Mouse (Mus musculus) adrenal gland, adult 18-20 months (tissue): ENCODE results near the gene Slc25a51. TPM values are rescaled to one million over a fixed set of nuclear protein-coding genes. Genes with fewer than 3 reads are reported as not detected.

Experiments used
- DNase-seq, 2 experiments: peaks; one replicate each; pipeline ENCODE4 v3.0.0; 2021 to 2022; ENCODE audit warnings: low spot score in 2 of 2
- total RNA-seq, 2 experiments: library from RNA; stranded (reverse); gene quantifications; 1 replicate in 1 of 2; 2 replicates in 1 of 2; pipeline ENCODE4 v1.2.3; 2021

The Slc25a51 gene
- total RNA-seq, 2 experiments from 2014 or later, result 326 to 423 TPM

DNA sequence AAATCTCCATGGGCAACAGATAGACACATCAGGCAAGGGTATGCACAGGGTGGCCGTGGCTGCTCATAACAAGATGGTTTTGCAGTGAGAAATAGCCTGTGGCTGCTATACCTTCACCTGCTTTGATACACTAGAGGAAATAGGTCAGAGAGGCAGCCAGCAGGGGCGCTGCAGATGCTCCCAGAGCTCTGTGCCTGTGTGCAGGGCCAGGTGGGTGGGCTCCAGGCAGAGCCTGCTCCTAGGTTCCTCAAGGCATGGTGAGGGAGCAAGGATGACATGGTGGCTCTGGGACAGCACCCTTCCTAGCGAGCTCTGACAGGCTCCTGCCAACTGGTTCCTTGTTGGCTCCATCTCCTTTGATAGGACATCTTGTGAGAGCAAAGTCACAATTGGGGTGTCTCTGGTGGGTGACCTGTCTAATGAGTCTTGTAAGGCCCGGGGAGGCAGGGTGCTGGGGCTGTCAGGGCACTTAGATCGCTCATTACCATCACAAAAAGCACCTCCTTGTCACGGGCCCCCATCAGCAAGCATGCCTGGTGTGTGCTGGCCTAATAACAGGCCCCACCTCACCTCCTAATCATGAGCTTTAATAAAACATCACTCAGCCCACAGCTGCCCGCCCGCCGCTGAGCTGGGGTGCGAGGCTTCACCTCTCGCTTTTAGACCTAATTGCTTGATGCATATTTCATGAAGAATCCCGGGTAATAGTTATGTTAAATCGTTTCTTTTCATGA, 18.3 kb upstream of the Slc25a51 start:
- DNase-seq, result no peak

DNA sequence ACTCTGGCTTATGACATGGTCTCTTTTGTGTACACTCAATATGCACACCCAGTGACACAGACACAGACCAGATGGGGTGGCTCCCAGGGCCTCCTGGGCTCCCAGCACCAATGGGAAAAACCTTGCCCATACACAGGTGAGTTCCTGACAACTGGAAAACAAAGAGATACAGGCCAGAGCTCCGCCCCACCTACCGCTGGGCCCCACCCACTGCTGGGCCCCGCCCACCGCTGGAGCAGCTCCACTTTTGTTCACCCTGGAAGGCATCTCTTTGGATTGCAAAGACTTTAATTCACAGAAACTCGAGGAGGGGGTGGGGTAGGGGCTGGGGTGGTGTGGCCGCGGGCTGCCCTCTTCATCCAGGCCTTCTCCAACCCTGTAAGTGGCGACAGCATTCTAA, 14.8 kb upstream of the Slc25a51 start:
- DNase-seq, result no peak

DNA sequence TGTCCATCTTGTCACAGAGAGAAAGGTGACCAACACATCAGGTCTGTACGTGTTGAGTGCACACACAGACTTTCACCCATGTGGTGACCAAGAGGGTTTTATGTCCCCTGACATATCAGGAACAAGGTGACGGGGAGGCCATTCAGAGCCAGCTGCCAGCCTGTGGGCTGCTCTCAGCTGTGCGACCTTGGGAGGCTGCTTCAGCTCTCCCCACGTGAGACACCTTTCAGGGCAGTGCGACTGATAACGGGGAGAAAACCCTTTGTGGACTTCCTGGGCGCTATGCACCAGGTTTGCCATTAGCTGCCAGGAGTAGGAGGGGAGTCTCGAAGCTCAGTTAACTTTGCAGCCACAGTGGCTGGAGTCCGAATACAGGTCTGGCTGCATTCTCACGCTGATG, 14.1 kb upstream of the Slc25a51 start:
- no peak for DNase-seq

DNA sequence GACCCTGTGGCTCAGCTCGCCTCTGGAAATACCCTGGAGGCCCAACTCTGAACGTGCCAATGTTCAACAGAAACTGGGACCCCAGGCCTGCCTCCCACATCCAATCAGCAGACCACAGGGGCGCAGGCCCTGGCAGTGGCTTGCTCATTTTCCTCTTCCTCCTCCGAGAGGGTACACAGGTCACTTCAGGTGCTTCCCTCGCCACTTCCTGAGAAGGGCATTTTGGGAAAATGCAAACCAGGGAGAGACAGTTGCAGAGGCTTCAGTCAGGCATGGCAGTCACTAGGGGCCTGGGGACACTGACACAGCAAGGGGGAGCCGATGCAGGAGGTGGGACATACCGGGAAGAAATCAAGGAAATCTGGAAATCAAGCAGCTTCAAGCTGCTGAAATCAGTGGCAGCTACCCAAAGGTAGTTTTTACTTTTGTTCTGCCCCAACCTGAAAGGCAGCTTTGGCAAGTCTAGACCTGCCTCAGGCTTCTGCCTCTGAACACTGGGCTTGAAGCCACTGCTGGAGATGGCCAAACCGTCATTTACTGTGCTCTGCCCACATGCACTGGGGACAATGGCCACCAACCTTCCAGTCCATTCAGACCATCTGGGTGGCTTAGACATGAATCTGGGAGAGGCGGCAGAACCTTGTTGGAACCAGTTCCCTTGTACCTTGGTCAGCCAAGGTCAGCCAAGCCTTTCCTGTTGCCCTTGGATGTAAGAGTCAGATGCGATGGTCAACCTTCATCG, 13.1 kb upstream of the Slc25a51 start:
- no peak for DNase-seq

GRCm38 (mm10) chr4:45420733-45421132, 12.2 kb upstream of the Slc25a51 start:
- DNase-seq, result no peak

DNA sequence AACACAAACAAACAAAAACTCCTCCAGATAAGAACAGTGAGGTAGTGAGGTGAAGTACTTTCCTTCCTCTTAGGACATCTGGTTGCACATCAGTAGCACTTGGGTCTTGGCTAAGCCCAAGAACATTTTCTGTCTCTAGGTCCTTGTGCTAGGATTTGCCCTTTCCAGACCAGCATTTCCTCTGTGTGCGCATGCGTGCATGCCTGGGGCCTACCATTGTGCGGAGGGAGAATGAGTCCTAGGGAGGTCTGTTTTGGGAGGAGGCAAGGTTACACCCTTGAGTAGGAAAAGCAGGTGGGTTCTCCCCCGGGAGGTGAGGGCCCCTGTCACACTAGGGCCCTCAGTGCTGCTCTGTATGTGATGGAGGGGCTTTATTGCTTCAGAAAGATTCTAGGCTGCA, 10.5 kb upstream of the Slc25a51 start:
- DNase-seq, result no peak

DNA sequence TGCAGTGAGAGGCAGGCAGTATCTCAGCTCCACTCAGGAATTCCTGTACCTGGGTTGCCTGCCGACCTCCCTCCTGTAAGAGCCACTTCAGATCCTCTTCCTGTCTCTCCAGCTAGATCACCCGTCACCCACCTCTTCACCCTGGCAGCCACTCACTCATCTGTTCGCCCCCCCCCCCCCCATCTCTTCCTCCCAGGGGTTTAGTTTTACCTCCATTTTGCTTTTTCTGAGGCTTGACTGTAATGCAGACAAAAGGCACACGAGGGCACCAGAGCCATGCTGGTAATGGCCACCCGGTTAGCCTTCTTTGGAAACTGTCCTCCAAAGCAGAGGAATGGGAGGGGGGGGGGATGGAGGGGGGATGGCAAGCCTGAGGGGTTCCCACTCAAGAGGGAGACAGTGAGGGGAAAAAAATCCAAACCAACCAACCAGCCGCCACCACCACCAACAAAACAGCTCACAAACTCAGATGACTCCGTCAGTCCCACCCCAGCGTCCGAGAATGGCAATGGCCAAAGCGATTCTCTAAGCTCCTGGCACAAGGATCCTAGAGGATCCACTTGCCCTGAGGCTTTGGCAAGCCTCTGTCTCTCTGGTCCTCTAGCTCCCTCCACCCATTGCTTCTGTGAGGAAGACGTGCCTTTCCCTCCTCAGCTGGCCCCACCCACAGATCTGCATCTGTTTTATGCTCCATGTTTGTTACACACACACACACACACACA, 9.8 kb upstream of the Slc25a51 start:
- DNase-seq, result peak; percentile 41 to 59

DNA sequence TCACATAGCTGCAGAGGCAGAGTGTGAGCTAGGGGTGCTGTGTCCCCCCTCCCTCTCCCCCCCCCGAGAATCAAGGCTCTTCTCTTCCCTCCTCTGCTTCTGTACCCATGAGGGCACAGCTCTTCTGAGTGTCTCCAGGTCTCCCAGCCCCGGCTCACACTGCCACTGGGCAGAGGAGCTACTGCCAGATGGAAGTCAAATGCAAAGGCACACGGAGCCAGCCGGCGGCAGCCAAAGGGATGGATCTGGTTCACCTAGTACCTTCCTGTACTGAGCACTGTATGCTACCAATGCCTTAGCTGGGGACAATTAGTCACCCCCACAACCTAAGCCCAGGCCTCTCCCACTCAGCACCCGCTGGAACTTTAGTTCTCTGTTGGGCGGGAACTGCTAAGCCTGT, 7.7 kb upstream of the Slc25a51 start:
- no peak for DNase-seq

DNA sequence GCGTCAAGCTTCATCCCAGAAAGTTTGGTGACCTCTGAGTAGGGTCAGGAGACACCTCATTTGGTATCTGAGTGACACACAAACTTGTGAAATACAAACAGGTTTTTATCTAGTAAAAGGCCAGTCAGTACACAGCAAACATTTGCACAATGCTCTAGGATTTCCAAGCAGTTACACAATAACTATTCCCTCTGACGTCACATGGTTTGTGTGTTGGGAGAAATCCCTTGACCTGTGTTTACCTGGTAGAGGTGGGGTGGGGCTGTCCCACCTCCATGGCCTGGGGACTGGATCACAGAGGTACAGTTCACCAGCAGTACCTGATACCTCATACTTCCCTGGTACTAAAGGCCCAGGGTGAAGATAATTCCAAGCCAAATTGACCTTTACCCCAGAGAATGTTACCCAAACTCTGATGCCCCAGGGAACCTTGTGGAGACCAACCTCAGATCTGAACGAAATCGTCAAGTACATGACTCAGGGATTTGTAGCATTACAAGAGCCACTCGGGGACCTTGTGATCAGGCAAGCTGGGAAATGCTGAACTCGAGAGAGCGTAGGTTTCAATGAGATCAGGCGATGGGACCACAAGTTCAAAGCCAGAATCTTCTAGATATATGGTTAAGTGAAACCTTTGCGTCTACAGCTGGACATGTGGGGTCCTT, 5.2 kb upstream of the Slc25a51 start:
- DNase-seq, result no peak

- DNase-seq, result no peak
Measured at GRCm38 (mm10) chr4:45412433-45413192, 4.0 kb upstream of the Slc25a51 start.

- no peak for DNase-seq
Measured at GRCm38 (mm10) chr4:45411181-45411790, 2.7 kb upstream of the Slc25a51 start.

GRCm38 (mm10) chr4:45409270-45409669, 704 bp upstream of the Slc25a51 start:
- peak; percentile 64 to 73 for DNase-seq

GRCm38 (mm10) chr4:45407703-45408334, 747 bp downstream of the Slc25a51 start:
- DNase-seq, result no peak

DNA sequence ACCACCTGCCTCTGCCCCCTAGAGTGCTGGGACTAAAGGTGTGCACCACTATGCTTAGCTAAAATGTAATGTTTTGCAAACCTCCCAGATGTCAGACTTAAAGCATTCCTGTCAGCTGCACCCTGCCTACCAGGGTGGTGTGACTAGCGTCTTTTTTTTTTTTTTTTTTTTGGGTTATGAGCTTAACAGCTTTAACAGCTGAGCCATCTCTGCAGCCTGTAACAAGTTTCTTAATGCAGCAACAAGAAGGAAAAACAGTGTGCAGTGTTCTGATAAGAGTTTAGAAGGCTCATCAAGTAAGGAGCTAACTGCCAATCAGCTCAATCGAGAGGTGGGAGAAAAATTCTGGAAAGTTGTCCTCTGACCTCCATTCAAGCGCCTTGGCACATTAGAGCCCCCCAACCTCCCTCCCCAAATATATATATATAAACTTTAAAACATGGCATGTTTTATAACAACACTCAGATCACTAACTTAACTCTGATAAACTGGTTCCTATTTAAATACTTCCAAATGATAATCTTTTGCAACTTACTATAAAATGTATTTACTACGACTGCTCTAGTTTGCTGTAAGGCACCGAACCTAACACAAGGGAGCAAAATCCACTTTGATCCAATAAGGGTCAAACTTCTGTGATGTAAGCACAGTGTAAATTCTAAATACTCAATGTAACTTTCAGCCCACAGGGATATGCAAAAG, 1.4 kb downstream of the Slc25a51 start:
- DNase-seq, result no peak

DNA sequence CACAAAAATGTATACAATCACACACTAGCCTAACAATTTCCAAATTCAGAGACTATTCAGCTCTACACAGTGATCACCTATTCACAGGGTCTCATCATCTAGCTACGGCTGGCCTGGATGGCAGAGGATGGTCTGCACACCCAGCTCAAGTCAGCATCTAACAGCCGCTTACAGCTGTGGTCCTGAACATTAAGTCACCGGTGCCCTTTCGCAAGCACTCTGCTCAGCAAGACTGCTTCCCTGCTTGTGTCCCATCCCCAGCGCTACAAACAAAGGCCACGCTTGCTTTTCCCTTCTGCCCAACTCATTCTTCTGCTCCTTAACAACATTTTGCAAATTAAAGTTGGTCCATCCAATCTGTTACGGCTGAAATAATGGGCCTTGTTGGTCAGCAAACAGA, 2.2 kb downstream of the Slc25a51 start:
- DNase-seq, result no peak

DNA sequence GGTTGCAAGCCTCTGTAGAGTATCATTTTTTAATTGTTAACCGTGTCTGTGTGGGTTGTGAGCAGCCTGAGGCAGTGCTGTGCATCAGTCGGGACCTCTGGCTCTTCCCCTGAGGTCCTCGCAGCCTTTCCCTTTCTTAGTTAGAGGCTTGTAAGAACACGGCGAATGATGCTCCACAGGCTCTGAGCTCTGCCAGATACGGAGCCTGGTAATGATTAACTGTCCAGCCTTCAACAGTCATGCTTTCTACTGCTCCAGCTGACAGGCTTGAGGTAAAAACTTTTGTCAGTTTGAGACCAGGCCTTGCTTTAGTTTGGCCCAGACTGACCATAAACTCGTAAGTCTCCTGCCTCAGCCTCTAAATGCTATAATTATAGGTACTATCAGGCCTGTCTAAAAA, 3.3 kb downstream of the Slc25a51 start:
- no peak for DNase-seq

DNA sequence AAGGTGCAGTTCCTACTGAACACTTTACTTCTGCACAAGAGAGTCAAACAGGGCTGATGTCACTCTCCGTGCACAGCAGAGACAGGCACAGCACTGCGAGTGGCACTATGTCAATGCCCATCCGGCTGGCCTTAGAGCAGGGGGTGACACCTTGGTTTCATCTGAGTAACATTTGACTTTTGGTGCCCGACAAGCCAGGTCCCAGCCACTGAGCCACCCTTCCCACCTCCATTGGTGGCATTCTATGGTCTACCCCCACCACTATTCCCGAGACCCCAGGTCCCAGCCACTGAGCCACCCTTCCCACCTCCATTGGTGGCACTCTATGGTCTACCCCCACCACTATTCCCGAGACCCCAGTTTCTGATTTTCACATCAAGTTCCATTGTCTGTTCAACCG, 4.5 kb downstream of the Slc25a51 start:
- DNase-seq, result no peak

DNA sequence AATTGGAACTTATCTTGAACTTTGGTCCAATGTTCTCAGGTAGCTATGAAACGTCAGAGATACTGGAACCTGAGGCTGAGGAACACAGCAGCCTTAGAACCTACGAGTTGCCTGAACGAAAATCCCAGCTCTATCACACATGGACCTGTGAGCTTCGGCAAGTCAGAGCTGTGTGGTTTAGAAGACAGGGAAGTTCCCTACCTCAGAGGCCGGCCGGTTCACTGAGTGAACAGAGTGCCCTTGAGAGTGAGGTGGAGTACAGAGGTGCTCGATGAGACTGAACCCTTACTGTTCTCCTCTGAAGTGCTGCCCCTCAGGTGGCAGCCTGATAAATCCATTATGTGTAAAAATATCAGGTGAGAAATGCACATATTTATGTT, 5.1 kb downstream of the Slc25a51 start:
- DNase-seq, result no peak

DNA sequence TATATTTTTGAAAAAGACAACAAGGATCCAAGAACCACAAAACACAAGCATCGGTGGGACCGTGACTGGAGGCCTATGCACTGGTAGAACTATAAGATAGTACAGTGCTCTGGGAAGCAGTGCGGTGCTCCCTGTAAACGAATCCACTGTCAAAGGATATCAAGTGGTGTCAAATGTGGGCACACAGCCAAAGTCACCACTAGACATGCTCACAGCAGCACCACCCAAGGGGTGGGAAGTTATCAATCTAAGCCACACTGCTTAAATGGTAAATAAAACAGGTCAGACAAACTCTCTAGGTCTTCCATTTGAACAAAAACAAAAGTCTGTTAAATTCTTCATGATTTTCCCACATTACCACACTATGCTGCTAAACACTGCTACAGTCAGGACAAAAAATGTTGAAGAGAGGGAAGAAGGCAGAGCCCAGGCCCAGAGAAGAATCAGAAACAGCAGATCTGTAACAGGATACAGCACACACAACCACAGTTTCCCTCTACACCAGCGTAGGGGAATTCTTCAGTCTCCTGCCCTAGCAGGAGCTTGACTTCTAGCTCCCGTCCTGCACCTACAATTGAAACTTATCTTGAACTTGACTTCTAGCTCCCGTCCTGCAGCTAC, 5.6 kb downstream of the Slc25a51 start:
- DNase-seq, result no peak
